Mouse (Mus musculus): ENCODE data around the gene Rnf214.

- no peak for TF ChIP-seq CTCF (IDR thresholded peaks at IDR 0.05; ENCODE audit: low read depth, low read length)
- peak; percentile 41; the same call in 1 of the 2 replicates for TF ChIP-seq POLR2A (IDR thresholded peaks at IDR 0.05; ENCODE audit: extremely low read depth, insufficient read depth, low read length)
These were observed 26.1 kb upstream of the Rnf214 start for GRCm38 (mm10) chr9:45932571-45933415.

Measured in liver, adult 2 months (tissue).